Mouse (Mus musculus): ENCODE data around the gene Gch1.

Gch1 gene

GRCm38 (mm10) chr14:47188848-47189634 lies at the start of gene Gch1:
Gene Gch1 (minus strand): TSS chr14:47189413.
- peak; percentile 74 for DNase-seq (ENCODE audit: low read depth, low spot score)

GRCm38 (mm10) chr14:47237286-47237685 lies 48.1 kb upstream of the Gch1 start:
- DNase-seq (ENCODE audit: low read depth, low spot score) = no peak

GRCm38 (mm10) chr14:47236491-47236890 lies 47.3 kb upstream of the Gch1 start:
- DNase-seq (ENCODE audit: low read depth, low spot score) = no peak

GRCm38 (mm10) chr14:47234526-47235250 lies 45.5 kb upstream of the Gch1 start:
- DNase-seq (ENCODE audit: low read depth, low spot score) = no peak

GRCm38 (mm10) chr14:47234032-47234431 lies 44.8 kb upstream of the Gch1 start:
- DNase-seq (ENCODE audit: low read depth, low spot score) = no peak

- no peak for DNase-seq (ENCODE audit: low read depth, low spot score)
These were observed 44.4 kb upstream of the Gch1 start for GRCm38 (mm10) chr14:47233602-47234001.

GRCm38 (mm10) chr14:47229796-47230376 lies 40.7 kb upstream of the Gch1 start:
- DNase-seq (ENCODE audit: low read depth, low spot score) = peak; percentile 50

GRCm38 (mm10) chr14:47225931-47226330 lies 36.7 kb upstream of the Gch1 start:
- DNase-seq (ENCODE audit: low read depth, low spot score) = peak; percentile 59

GRCm38 (mm10) chr14:47224476-47225325 lies 35.5 kb upstream of the Gch1 start:
- DNase-seq (ENCODE audit: low read depth, low spot score) = peak; percentile 71

GRCm38 (mm10) chr14:47222631-47223450 lies 33.6 kb upstream of the Gch1 start:
- peak; percentile 59 for DNase-seq (ENCODE audit: low read depth, low spot score)

- peak; percentile 73 for DNase-seq (ENCODE audit: low read depth, low spot score)
These were observed 32.4 kb upstream of the Gch1 start for GRCm38 (mm10) chr14:47221567-47221966.

- DNase-seq (ENCODE audit: low read depth, low spot score) = no peak
These were observed 31.2 kb upstream of the Gch1 start for GRCm38 (mm10) chr14:47220231-47221025.

GRCm38 (mm10) chr14:47218766-47219606 lies 29.8 kb upstream of the Gch1 start:
- no peak for DNase-seq (ENCODE audit: low read depth, low spot score)

GRCm38 (mm10) chr14:47216541-47216940 lies 27.3 kb upstream of the Gch1 start:
- DNase-seq (ENCODE audit: low read depth, low spot score) = no peak

GRCm38 (mm10) chr14:47214367-47214766 lies 25.2 kb upstream of the Gch1 start:
- DNase-seq (ENCODE audit: low read depth, low spot score) = no peak

- no peak for DNase-seq (ENCODE audit: low read depth, low spot score)
These were observed 24.1 kb upstream of the Gch1 start for GRCm38 (mm10) chr14:47213305-47213704.

GRCm38 (mm10) chr14:47209669-47210164 lies 20.5 kb upstream of the Gch1 start:
- DNase-seq (ENCODE audit: low read depth, low spot score) = peak; percentile 53

GRCm38 (mm10) chr14:47208564-47209493 lies 19.6 kb upstream of the Gch1 start:
- no peak for DNase-seq (ENCODE audit: low read depth, low spot score)
